Mouse (Mus musculus) liver, embryonic 15.5 days (tissue): ENCODE data around the gene Zdhhc4. TPM values are rescaled to one million over a fixed set of nuclear protein-coding genes. Genes with fewer than 3 reads are reported as not detected.

Experiments
- ATAC-seq: fragments of 200-750 bp; cut with Nextera tagmentation; 2 replicates; pipeline ENCODE4 v1.8.0; 2017; ENCODE audit warnings: moderate number of reproducible peaks, mild to moderate bottlenecking, moderate library complexity; ENCODE audit not compliant: insufficient read depth
- H3K27ac ChIP-seq: fragments of 300-500 bp; sonication (generic); replicated peaks from 2 replicates; pipeline ENCODE4 v1.5.1; 2015; ENCODE audit warnings: mild to moderate bottlenecking, inconsistent platforms
- H3K27me3 ChIP-seq: fragments of 300-500 bp; sonication (generic); 2 replicates; pipeline ENCODE4 v1.6.1; 2015; ENCODE audit warnings: mild to moderate bottlenecking, inconsistent platforms
- H3K36me3 ChIP-seq: fragments of 300-500 bp; sonication (generic); replicated peaks from 2 replicates; pipeline ENCODE4 v1.6.1; 2015; ENCODE audit warnings: moderate library complexity, mild to moderate bottlenecking, inconsistent platforms
- H3K4me1 ChIP-seq: fragments of 300-500 bp; sonication (generic); replicated peaks from 2 replicates; pipeline ENCODE4 v1.6.1; 2015; ENCODE audit warnings: inconsistent platforms
- H3K4me2 ChIP-seq: fragments of 300-500 bp; sonication (generic); 2 replicates; pipeline ENCODE4 v1.6.1; 2015; ENCODE audit warnings: moderate library complexity, mild to moderate bottlenecking, inconsistent platforms
- H3K4me3 ChIP-seq: fragments of 300-500 bp; sonication (generic); replicated peaks from 2 replicates; pipeline ENCODE4 v1.5.1; 2015; ENCODE audit warnings: mild to moderate bottlenecking, inconsistent platforms
- H3K9ac ChIP-seq: fragments of 300-500 bp; sonication (generic); 2 replicates; pipeline ENCODE4 v1.6.1; 2015; ENCODE audit warnings: moderate library complexity, mild to moderate bottlenecking, inconsistent platforms
- H3K9me3 ChIP-seq: fragments of 300-500 bp; sonication (generic); replicated peaks from 2 replicates; pipeline ENCODE4 v1.6.1; 2016; ENCODE audit warnings: inconsistent platforms
- WGBS: fragments of 180-500 bp; shearing (Covaris S2); methylation state at CpG from one replicate; pipeline ENCODE4 v1.1.7; 2015; ENCODE audit warnings: mixed read lengths; ENCODE audit not compliant: insufficient replicate concordance; 5-methylcytosine and 5-hydroxymethylcytosine counted together
- polyA plus RNA-seq: library from polyadenylated mRNA; unstranded; fragments of >200 nt; fragmentation: Nextera tagmentation; extraction: Ambion mirVana; gene quantifications from 2 replicates; pipeline ENCODE4 v1.2.1, GENCODE M21; 2015

Gene Zdhhc4
- polyA plus RNA-seq, 1 experiment from 2014 or later: 24.9 TPM

DNA sequence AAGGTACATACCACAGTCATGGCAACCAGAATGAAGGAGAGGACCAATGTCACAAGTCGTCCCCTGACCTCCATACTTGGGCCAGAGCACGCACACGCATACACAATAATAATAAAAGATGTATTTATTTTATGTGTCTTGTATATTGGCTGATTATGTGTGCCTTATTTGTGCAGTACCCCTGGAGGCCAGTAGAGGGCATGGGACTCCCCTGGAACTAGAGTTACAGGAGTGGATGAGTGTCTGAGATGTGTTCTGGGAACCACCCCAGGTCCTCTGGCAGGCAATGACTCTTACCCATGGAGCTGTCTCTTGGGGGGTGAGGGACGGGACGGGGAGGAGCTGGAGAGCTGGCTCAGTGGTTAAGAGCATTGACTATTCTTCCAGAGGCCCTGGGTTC is 30.9 kb upstream of the Zdhhc4 start:
- Histone ChIP-seq H3K27ac (no peak overlapping the region), H3K36me3 (no peaks in the 10 kb centered on the region), H3K9ac (no peak overlapping the region), H3K27me3 (peaks cover 90% of the 10 kb centered on the region), H3K9me3 (no peaks in the 10 kb centered on the region), H3K4me3 (no peak overlapping the region), H3K4me2 (no peak overlapping the region), H3K4me1 (no peaks in the 10 kb centered on the region)
- 47% methylated on average over 5 of the region's 5 CpGs for WGBS
- ATAC-seq: no peak

DNA sequence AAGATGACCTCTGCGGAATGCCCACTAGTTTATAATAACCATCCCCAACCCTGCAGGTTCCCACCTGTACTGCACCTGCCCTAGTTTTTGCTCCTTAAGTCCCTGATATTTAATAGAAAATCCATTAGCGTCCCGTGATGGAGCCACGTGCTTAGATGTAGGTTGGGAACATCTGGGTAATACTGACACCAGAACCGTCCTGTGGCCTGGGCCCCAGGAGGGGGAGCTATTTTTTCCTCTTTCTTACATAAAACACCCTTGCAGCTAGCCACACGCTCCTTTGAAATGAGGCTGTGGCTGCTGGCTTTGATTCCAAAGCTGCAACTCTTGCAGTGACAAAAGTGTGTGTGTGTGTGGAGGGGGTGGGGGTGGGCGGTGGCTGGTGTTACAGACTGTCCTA is 30.2 kb upstream of the Zdhhc4 start:
- Histone ChIP-seq H3K9ac (no peak overlapping the region), H3K4me3 (no peak overlapping the region), H3K36me3 (no peaks in the 10 kb centered on the region), H3K4me2 (no peak overlapping the region), H3K4me1 (no peaks in the 10 kb centered on the region), H3K9me3 (no peaks in the 10 kb centered on the region), H3K27me3 (peaks cover 88% of the 10 kb centered on the region), H3K27ac (no peak overlapping the region)
- 24% methylated on average over 7 of the region's 7 CpGs for WGBS
- no peak for ATAC-seq

DNA sequence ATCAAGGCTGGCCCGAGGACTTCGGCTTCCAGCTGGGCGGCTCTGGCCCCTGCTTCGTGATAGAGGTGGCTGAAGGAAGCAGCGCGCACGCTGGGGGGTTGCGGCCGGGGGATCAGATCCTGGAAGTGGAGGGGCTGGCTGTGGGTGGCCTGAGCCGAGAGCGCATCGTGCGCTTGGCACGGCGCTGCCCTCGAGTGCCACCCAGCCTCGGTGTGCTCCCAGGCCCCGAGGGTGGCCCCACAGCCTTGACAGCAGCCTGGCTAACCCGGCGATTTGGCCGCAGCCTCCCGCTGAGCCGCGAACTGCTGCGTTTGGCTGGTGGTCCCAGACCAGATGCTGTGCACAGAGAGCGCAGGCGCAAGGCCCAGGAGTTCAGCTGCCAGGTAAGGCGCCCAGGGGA is 28.5 kb upstream of the Zdhhc4 start:
- H3K27ac ChIP-seq: no peak overlapping the region

DNA sequence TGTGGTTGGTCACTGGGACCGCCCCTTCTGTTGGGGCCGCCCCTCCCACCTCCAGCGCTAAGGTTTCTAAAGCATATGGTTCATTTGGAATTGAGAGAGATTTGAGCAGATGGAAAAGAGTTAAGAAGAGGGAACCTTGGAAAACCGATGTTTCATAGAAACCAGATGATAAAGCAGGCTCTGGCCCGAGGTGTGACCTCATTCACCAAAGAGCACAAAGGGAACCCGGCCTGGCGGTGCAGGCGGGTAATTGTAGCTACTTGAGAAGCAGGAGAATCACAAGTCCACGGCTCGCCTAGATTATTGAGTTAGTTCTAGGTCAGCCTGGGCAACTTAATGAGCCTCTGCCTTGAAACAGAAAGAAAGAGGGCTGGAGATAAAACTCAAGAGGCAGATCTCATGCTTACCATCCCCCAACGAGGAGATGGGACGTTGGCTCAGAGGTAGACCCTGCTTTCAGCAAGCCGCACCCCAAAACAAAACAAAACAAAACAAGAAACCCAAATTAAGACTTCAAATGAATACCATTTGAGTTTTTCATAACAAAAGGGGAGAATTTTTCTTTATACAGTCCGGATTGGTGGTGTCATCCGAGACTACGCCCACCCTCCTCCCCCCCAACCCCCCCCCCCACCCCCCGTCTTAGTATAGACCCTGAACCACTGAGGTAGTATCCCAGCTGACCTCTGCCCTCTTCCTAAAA is 27.8 kb upstream of the Zdhhc4 start, which contains the start of gene Grid2ip:
Grid2ip (plus strand) TSS at position 653 of the 703 bp plus-strand sequence.
- Histone ChIP-seq H3K4me3 (no peak within 1 kb of the TSS), H3K27me3 (peaks cover 66% of the 10 kb centered on the region)

More for the DNA sequence above, 28.5 kb upstream of the Zdhhc4 start:
- no peaks in the 10 kb centered on the region for H3K36me3 ChIP-seq
- H3K9ac ChIP-seq: no peak overlapping the region
- H3K27me3 ChIP-seq: peaks cover 71% of the 10 kb centered on the region
- H3K9me3 ChIP-seq: no peaks in the 10 kb centered on the region
- H3K4me1 ChIP-seq: no peaks in the 10 kb centered on the region
- ATAC-seq: no peak
- WGBS: 4% methylated on average over 28 of the region's 28 CpGs
- no peak overlapping the region for H3K4me2 ChIP-seq
- H3K4me3 ChIP-seq: no peak overlapping the region

DNA sequence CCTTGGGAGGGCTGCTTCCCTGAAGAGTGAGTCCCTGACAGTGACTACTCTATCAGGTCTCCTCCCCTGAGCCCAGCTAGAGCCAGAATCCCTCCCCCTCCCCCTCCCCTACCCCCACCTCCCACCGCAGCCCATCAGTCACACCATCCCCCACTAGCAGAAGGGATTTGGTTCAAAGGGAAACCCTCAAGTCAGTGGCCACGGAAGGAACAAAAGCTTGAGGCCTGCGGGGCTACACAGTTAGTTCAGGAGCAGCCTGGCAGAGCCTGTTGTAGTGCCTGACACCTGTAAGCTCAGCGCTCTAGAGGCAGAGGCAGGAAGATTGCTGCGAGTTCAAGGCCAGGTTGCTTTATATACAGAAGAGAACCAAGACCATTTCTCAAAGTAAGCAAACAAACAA is 27.0 kb upstream of the Zdhhc4 start:
- no peak overlapping the region for H3K4me2 ChIP-seq
- H3K4me3 ChIP-seq: no peak overlapping the region
- no peaks in the 10 kb centered on the region for H3K36me3 ChIP-seq
- ATAC-seq: no peak
- peaks cover 60% of the 10 kb centered on the region for H3K27me3 ChIP-seq
- WGBS: 28% methylated on average over 5 of the region's 5 CpGs
- H3K4me1 ChIP-seq: no peaks in the 10 kb centered on the region
- H3K27ac ChIP-seq: no peak overlapping the region
- no peak overlapping the region for H3K9ac ChIP-seq
- no peaks in the 10 kb centered on the region for H3K9me3 ChIP-seq

More for the DNA sequence above, 27.8 kb upstream of the Zdhhc4 start, which contains the start of gene Grid2ip:
- Histone ChIP-seq H3K9me3 (no peaks in the 10 kb centered on the region), H3K9ac (no peak within 1 kb of the TSS), H3K4me2 (no peak within 1 kb of the TSS), H3K27ac (no peak within 1 kb of the TSS), H3K36me3 (no peaks in the 10 kb centered on the region), H3K4me1 (no peaks in the 10 kb centered on the region)
- no peak for ATAC-seq
- 20% methylated on average over 17 of the region's 17 CpGs for WGBS

DNA sequence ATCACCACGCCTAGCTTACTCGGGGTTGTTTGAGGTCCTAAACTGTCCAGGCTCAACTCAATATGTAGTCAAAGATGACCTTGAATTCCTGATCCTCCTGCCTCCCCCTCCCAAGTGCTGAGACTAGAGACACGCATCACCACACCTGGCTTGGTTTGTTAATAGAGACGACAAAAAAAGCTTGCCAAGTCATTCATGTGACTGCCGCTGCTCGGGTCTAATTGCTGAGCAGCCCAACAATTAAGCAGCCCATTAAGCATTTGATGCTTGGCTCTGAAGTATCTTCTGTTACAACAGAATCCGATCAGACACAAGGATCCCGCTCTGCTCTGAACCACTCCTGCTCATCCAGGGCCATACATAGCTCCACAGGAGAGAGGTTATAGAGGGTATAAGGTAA is 17.3 kb upstream of the Zdhhc4 start:
- ATAC-seq: no peak
- Histone ChIP-seq H3K4me2 (no peak overlapping the region), H3K9me3 (no peaks in the 10 kb centered on the region), H3K9ac (no peak overlapping the region), H3K27ac (no peak overlapping the region), H3K4me3 (no peak overlapping the region), H3K4me1 (no peaks in the 10 kb centered on the region), H3K36me3 (no peaks in the 10 kb centered on the region), H3K27me3 (no peaks in the 10 kb centered on the region)
- WGBS: 62% methylated on average over 8 of the region's 8 CpGs

DNA sequence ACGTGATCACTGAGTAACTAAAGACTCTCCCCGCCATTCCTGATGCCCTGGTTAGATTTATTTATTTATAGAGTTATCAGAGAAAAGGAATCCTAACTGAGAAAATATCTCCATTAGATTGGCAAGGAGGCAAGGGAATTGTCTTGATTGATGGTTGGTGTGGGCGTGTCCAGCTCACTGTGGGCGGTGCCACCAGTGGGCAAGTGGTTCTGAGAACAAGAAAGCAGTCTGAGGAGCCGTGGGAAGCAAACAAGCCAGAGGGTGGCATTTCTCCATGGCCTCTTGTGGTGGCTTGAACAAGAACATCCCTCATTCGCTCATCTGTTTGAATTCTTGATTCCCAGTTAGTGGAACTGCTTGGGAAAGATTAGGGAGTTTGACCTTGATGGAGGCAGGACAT is 10.5 kb upstream of the Zdhhc4 start:
- no peak overlapping the region for H3K4me3 ChIP-seq
- H3K4me2 ChIP-seq: no peak overlapping the region
- 38% methylated on average over 6 of the region's 6 CpGs for WGBS
- ATAC-seq: no peak
- no peak overlapping the region for H3K9ac ChIP-seq
- H3K27ac ChIP-seq: no peak overlapping the region
- peaks cover 6% of the 10 kb centered on the region; the same call in 1 of the 2 replicates for H3K27me3 ChIP-seq
- H3K9me3 ChIP-seq: no peaks in the 10 kb centered on the region
- no peaks in the 10 kb centered on the region for H3K4me1 ChIP-seq
- no peaks in the 10 kb centered on the region for H3K36me3 ChIP-seq

DNA sequence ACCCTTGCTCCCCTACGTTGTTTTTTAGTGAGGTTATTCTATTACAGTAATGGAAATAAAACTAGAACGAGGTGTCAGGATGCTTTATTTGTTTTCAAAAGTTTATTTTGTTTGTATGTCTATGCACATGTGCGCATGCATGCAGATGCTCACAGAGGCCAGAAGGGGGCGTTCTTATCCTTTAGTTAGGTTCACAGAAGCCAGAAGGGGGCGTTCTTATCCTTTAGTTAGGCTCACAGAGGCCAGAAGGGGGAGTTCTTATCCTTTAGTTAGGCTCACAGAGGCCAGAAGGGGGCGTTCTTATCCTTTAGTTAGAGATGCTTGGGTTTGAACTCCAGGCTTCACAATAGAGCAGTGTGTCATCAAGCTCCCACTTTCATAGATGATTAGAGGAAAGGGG is 7.5 kb upstream of the Zdhhc4 start:
- H3K27me3 ChIP-seq: peaks cover 6% of the 10 kb centered on the region; the same call in 1 of the 2 replicates
- no peak overlapping the region for H3K4me3 ChIP-seq
- WGBS: 50% methylated on average over 6 of the region's 6 CpGs
- no peak overlapping the region for H3K4me2 ChIP-seq
- no peak for ATAC-seq
- no peak overlapping the region for H3K9ac ChIP-seq
- no peaks in the 10 kb centered on the region; the same call in 1 of the 2 replicates for H3K4me1 ChIP-seq
- no peaks in the 10 kb centered on the region for H3K9me3 ChIP-seq
- no peaks in the 10 kb centered on the region for H3K36me3 ChIP-seq
- no peak overlapping the region for H3K27ac ChIP-seq

DNA sequence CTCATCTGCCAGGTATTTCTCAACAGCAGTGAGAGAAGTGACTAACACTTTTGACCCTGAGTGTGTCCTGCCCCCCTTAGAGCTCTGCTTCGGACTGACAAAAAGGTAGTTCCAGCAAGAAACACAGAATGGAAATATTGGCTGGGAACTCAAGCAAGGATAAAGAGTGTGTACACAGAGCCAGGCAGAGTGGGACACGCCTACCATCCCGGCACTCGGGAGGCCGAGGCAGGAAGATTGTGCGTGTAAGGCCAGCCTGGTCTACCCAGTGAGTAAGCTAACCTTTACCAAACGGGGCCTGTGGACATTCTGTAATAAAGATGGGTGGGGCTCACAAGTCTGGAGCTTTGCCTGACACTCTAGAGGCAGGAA is 6.0 kb upstream of the Zdhhc4 start:
- WGBS: 59% methylated on average over 7 of the region's 7 CpGs
- H3K9ac ChIP-seq: no peak overlapping the region
- H3K9me3 ChIP-seq: no peaks in the 10 kb centered on the region
- ATAC-seq: no peak
- peaks cover 6% of the 10 kb centered on the region; the same call in 1 of the 2 replicates for H3K27me3 ChIP-seq
- H3K4me1 ChIP-seq: peaks cover 3% of the 10 kb centered on the region
- H3K4me3 ChIP-seq: no peak overlapping the region
- H3K36me3 ChIP-seq: no peaks in the 10 kb centered on the region
- no peak overlapping the region for H3K27ac ChIP-seq
- no peak overlapping the region for H3K4me2 ChIP-seq

DNA sequence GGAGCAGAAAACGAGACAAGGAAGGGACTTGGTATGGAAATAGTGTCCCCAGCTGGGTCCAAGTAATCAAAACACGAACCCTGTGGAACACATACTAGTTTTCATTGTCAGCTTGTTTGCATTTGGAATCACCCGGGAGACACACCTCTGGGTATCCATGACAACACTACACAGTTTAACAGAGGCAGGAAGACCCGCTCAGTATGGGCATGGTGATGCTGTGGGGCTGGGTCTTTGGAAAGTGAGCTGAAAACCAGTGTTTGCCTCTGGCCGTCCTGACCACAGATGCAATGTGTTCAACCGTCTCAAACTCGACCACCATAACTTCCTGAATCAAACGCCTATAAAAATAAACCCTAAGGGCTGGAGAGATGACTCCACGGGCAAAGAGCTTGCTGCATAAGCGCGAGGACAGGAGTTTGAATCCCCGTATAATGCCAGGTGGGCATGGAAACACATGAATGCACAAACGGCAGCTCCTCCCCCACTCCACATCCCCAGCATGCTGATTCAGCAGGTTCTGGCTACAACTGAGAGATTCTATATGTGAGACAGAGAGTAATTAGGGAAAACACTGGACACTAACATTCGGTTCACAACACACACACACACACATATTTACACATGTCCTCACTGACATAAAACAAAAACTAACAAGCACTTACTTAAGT is 5.5 kb upstream of the Zdhhc4 start:
- H3K36me3 ChIP-seq: no peaks in the 10 kb centered on the region
- no peak overlapping the region for H3K4me2 ChIP-seq
- WGBS: 47% methylated on average over 14 of the region's 14 CpGs
- no peak for ATAC-seq
- H3K9ac ChIP-seq: no peak overlapping the region
- peaks cover 6% of the 10 kb centered on the region; the same call in 1 of the 2 replicates for H3K27me3 ChIP-seq
- no peak overlapping the region for H3K4me3 ChIP-seq
- H3K27ac ChIP-seq: no peak overlapping the region
- peaks cover 8% of the 10 kb centered on the region for H3K4me1 ChIP-seq
- H3K9me3 ChIP-seq: no peaks in the 10 kb centered on the region

DNA sequence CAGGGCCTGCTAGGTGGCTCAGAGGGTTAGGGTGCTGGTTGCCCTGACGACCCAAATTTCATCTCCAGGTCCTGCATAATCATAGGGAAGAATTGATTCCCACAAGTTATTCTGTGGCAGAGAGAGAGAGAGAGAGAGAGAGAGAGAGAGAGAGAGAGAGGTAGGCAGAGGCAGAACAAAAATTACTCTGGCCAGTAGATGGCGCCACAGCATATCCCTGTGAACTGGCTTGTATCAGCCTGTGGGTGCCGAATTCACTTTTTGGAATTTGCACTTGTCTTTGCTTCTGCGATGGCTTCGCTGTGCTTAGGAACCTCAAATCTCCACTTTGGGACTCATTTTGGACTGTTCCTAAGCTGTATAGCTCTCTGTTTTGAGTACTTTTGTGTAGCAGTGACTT is 4.8 kb upstream of the Zdhhc4 start:
- Histone ChIP-seq H3K4me1 (peaks cover 9% of the 10 kb centered on the region), H3K36me3 (no peaks in the 10 kb centered on the region), H3K27ac (no peak overlapping the region), H3K27me3 (peaks cover 6% of the 10 kb centered on the region; the same call in 1 of the 2 replicates), H3K9ac (no peak overlapping the region), H3K4me3 (no peak overlapping the region), H3K9me3 (no peaks in the 10 kb centered on the region), H3K4me2 (no peak overlapping the region; the same call in 1 of the 2 replicates)
- 11% methylated on average over 5 of the region's 5 CpGs for WGBS
- ATAC-seq: no peak
